In the genomic region with DNA sequence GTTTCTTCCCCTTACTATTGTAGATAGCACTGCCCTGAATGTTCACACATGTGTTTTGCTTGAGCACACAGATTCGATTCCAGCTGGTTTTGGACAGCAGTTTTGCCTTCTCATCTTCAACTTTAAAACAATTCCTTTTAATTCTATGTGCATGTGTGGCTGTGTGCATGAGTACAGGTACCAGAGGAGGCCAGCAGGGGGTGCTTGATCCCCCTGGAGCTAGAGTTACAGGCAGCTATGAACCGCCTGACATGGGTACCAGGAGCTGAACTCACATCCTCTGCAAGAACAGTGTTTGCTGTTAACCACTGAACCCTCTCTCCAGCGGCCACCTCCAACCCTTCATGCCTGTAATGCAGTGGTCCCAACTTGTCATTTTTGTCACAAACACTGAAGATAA, we compare ENCODE assay signal across 11 mouse cellular contexts. TPM values are rescaled to one million over a fixed set of nuclear protein-coding genes. Genes with fewer than 3 reads are reported as not detected.
A peak's percentile ranks its signal among the peaks of the same experiment; 100 is the strongest.
DNase-seq lines count a peak whose midpoint lies in the region; ATAC-seq and TF ChIP-seq lines count a peak whose summit lies in the region.
"Had no signal": no experiment of that assay in that cellular context is flagged by ENCODE, and none has a peak within 500 bp of the region (broad histone marks: within the 10 kb centered on the region; RNA-seq: fewer than 3 reads in every experiment).

No protein-coding gene starts in this region.

- TF ChIP-seq EP300 in ES-Bruce4 (IDR thresholded peaks at IDR 0.05; ENCODE audit: insufficient read depth, low read depth, low read length): no peak

- DNase-seq in cerebellum, adult 2 months: no peak
- no peak for DNase-seq in cerebellum, adult 18-20 months
- DNase-seq in liver: peak; percentile 37
- DNase-seq in liver, embryonic 13.5 days: no peak
- DNase-seq in layer of hippocampus, adult 8-10 months (ENCODE audit: low spot score in 2 of 2): no peak
- no peak for DNase-seq in heart, postnatal 36 days

- TF ChIP-seq POLR2A in cerebellum, adult 2 months (IDR thresholded peaks at IDR 0.05; ENCODE audit: borderline replicate concordance, insufficient read depth, low read length): no peak
- TF ChIP-seq POLR2A in ES-Bruce4 (IDR thresholded peaks at IDR 0.05; ENCODE audit: insufficient read depth, low read length): no peak

- no peak for ATAC-seq in liver, embryonic 12.5 days
- no peak for ATAC-seq in liver, embryonic 13.5 days (ENCODE audit: low read depth)

- H3K27me3 ChIP-seq in cerebellum, adult 2 months (ENCODE audit: control insufficient read depth, insufficient read depth, low read length): no peaks in the 10 kb centered on the region
- no peaks in the 10 kb centered on the region for H3K27me3 ChIP-seq in liver, embryonic 12.5 days (replicated peaks)
- H3K27me3 ChIP-seq in ES-Bruce4 (ENCODE audit: control insufficient read depth, insufficient read depth, low read length, poor library complexity, severe bottlenecking): no peaks in the 10 kb centered on the region
- H3K27me3 ChIP-seq in liver, embryonic 13.5 days: no peaks in the 10 kb centered on the region
- H3K27me3 ChIP-seq: megakaryocyte, embryonic 14.5 days; neural tube, embryonic 13.5 days had no signal

- intact Hi-C loops in heart, postnatal 36 days (cut with DNase I): no loop called here

- H3K9me3 ChIP-seq in liver, embryonic 12.5 days (replicated peaks): no peaks in the 10 kb centered on the region
- H3K9me3 ChIP-seq in ES-Bruce4 (replicated peaks; ENCODE audit: control insufficient read depth, insufficient read depth, low read length, poor library complexity, severe bottlenecking): no peaks in the 10 kb centered on the region
- H3K9me3 ChIP-seq in liver, embryonic 13.5 days (replicated peaks): no peaks in the 10 kb centered on the region
- H3K9me3 ChIP-seq: megakaryocyte, embryonic 14.5 days; neural tube, embryonic 13.5 days had no signal

- H3K4me3 ChIP-seq in cerebellum, adult 2 months (replicated peaks; ENCODE audit: insufficient read depth, low read depth, low read length): no peak overlapping the region
- no peak overlapping the region for H3K4me3 ChIP-seq in liver, embryonic 12.5 days
- no peak overlapping the region for H3K4me3 ChIP-seq in ES-Bruce4 (ENCODE audit: low read depth, low read length)
- H3K4me3 ChIP-seq in liver, embryonic 13.5 days (replicated peaks): no peak overlapping the region
- H3K4me3 ChIP-seq: neural tube, embryonic 13.5 days had no signal

- TF ChIP-seq CTCF in cerebellum, adult 2 months (IDR thresholded peaks at IDR 0.05; ENCODE audit: borderline replicate concordance, insufficient read depth, low read depth, low read length): peak; percentile 30; the same call in 1 of the 2 replicates
- TF ChIP-seq CTCF in ES-Bruce4 (IDR thresholded peaks at IDR 0.05; ENCODE audit: low read depth, low read length): peak; percentile 60

- H3K9ac ChIP-seq in liver, embryonic 12.5 days: no peak overlapping the region
- no peak overlapping the region for H3K9ac ChIP-seq in ES-Bruce4 (ENCODE audit: low read depth, poor library complexity, severe bottlenecking)
- no peak overlapping the region for H3K9ac ChIP-seq in liver, embryonic 13.5 days
- H3K9ac ChIP-seq: neural tube, embryonic 13.5 days had no signal

- peaks cover 4% of the 10 kb centered on the region; the same call in 1 of the 2 replicates for H3K4me1 ChIP-seq in cerebellum, adult 2 months (ENCODE audit: control insufficient read depth, insufficient read depth, low read length)
- peaks cover 33% of the 10 kb centered on the region for H3K4me1 ChIP-seq in liver, embryonic 12.5 days
- no peaks in the 10 kb centered on the region for H3K4me1 ChIP-seq in ES-Bruce4 (ENCODE audit: control insufficient read depth, insufficient read depth, low read length)
- peaks cover 34% of the 10 kb centered on the region for H3K4me1 ChIP-seq in liver, embryonic 13.5 days (replicated peaks)

- H3K27ac ChIP-seq in cerebellum, adult 2 months (ENCODE audit: insufficient read depth, low read length): no peak overlapping the region
- H3K27ac ChIP-seq in liver, embryonic 12.5 days: no peak overlapping the region
- H3K27ac ChIP-seq in ES-Bruce4 (ENCODE audit: insufficient read depth, low read length): no peak overlapping the region
- H3K27ac ChIP-seq in liver, embryonic 13.5 days: peak overlapping the region; percentile 29; the same call in 1 of the 2 replicates
- H3K27ac ChIP-seq: neural tube, embryonic 13.5 days had no signal

- 91% methylated on average over 3 of the region's 3 CpGs for WGBS in cerebellum, adult 2 months
- WGBS in liver, embryonic 12.5 days (ENCODE audit: insufficient replicate concordance): 82% methylated on average over 3 of the region's 3 CpGs
- 74% methylated on average over 3 of the region's 3 CpGs for WGBS in liver, embryonic 13.5 days (ENCODE audit: insufficient replicate concordance)

- H3K36me3 ChIP-seq in liver, embryonic 12.5 days: peaks cover 68% of the 10 kb centered on the region
- peaks cover 41% of the 10 kb centered on the region for H3K36me3 ChIP-seq in ES-Bruce4 (ENCODE audit: control insufficient read depth, insufficient read depth, low read length, poor library complexity, severe bottlenecking)
- H3K36me3 ChIP-seq in liver, embryonic 13.5 days: peaks cover 63% of the 10 kb centered on the region

- H3K4me2 ChIP-seq in liver, embryonic 12.5 days: no peak overlapping the region
- no peak overlapping the region for H3K4me2 ChIP-seq in liver, embryonic 13.5 days
- H3K4me2 ChIP-seq: neural tube, embryonic 13.5 days had no signal

RNA-seq across cellular contexts. Expression of gene Tmem116, which starts 3.2 kb away (rescaled TPM):
- polyA plus RNA-seq in cerebellum, adult 2 months (2012; rRNA removed): 2.8 and 3.7 TPM in 2 replicates
- 0.64 and 0.74 TPM in 2 replicates for polyA plus RNA-seq in liver, embryonic 12.5 days (2016; fragmentation: Nextera tagmentation; extraction: Ambion mirVana)
- 3.8 and 7.8 TPM in 2 replicates for polyA plus RNA-seq in ES-Bruce4 (2011; ENCODE audit: insufficient read depth, insufficient read length, low read depth, missing spikeins)
- polyA plus RNA-seq in liver, embryonic 13.5 days (2015; fragmentation: Nextera tagmentation; extraction: Ambion mirVana): 0.83 and 1.3 TPM in 2 replicates
- 1 to 10 TPM; 7.2 to 9.5 (median 8.5) TPM for total RNA-seq in layer of hippocampus, adult 8-10 months (2022)
- 10 to 100 TPM; 11.9 to 12.4 TPM for total RNA-seq in heart, postnatal 36 days (2021)

RNA-seq across cellular contexts. Expression of gene Erp29, which starts 3.9 kb away (rescaled TPM):
- 145 TPM in 2 replicates for polyA plus RNA-seq in cerebellum, adult 2 months (2012; rRNA removed)
- 103 TPM in 2 replicates for polyA plus RNA-seq in liver, embryonic 12.5 days (2016; fragmentation: Nextera tagmentation; extraction: Ambion mirVana)
- polyA plus RNA-seq in ES-Bruce4 (2011; ENCODE audit: insufficient read depth, insufficient read length, low read depth, missing spikeins): 79.2 and 83.7 TPM in 2 replicates
- polyA plus RNA-seq in liver, embryonic 13.5 days (2015; fragmentation: Nextera tagmentation; extraction: Ambion mirVana): 99.8 and 102 TPM in 2 replicates
- total RNA-seq in layer of hippocampus, adult 8-10 months (2022): 100 to 1,000 TPM; 138 to 165 (median 145) TPM
- total RNA-seq in heart, postnatal 36 days (2021): 10 to 100 TPM; 71.5 to 78.6 TPM

RNA-seq across cellular contexts. Expression of gene Naa25, which starts 50.7 kb away (rescaled TPM):
- polyA plus RNA-seq in cerebellum, adult 2 months (2012; rRNA removed): 19.6 and 21.2 TPM in 2 replicates
- polyA plus RNA-seq in liver, embryonic 12.5 days (2016; fragmentation: Nextera tagmentation; extraction: Ambion mirVana): 41.2 and 42.7 TPM in 2 replicates
- 70.0 and 77.9 TPM in 2 replicates for polyA plus RNA-seq in ES-Bruce4 (2011; ENCODE audit: insufficient read depth, insufficient read length, low read depth, missing spikeins)
- polyA plus RNA-seq in liver, embryonic 13.5 days (2015; fragmentation: Nextera tagmentation; extraction: Ambion mirVana): 32.8 and 37.7 TPM in 2 replicates
- total RNA-seq in layer of hippocampus, adult 8-10 months (2022): 10 to 100 TPM; 36.6 to 45.8 (median 38.1) TPM
- 10 to 100 TPM; 20.8 to 23.5 TPM for total RNA-seq in heart, postnatal 36 days (2021)

RNA-seq across cellular contexts. Expression of gene Adam1b, which starts 54.8 kb away (rescaled TPM):
- not detected in 2 replicates for polyA plus RNA-seq in cerebellum, adult 2 months (2012; rRNA removed)
- polyA plus RNA-seq in liver, embryonic 12.5 days (2016; fragmentation: Nextera tagmentation; extraction: Ambion mirVana): not detected in 2 replicates
- not detected in 2 replicates for polyA plus RNA-seq in ES-Bruce4 (2011; ENCODE audit: insufficient read depth, insufficient read length, low read depth, missing spikeins)
- polyA plus RNA-seq in liver, embryonic 13.5 days (2015; fragmentation: Nextera tagmentation; extraction: Ambion mirVana): not detected in 2 replicates
- not detected for total RNA-seq in layer of hippocampus, adult 8-10 months (2022)
- not detected for total RNA-seq in heart, postnatal 36 days (2021)
- polyA plus RNA-seq: embryonic facial prominence, embryonic 14.5 days; neural tube, embryonic 13.5 days had no signal
